Mouse (Mus musculus): ENCODE data around the gene Txn1.

Gene Txn1

GRCm38 (mm10) chr4:57956029-57956960 is at the start of gene Txn1:
Txn1 (minus strand) TSS chr4:57956411.
- peak; percentile 98 to 99 for DNase-seq

GRCm38 (mm10) chr4:58003501-58003900 is 47.3 kb upstream of the Txn1 start:
- peak; percentile 22 to 52 for DNase-seq

GRCm38 (mm10) chr4:57991425-57991824 is 35.2 kb upstream of the Txn1 start:
- no peak for DNase-seq

- no peak for DNase-seq
These were observed 18.3 kb upstream of the Txn1 start for GRCm38 (mm10) chr4:57974400-57975117.

- no peak for DNase-seq
These were observed 17.5 kb upstream of the Txn1 start for GRCm38 (mm10) chr4:57973592-57974268.

- DNase-seq = no peak
These were observed 14.1 kb upstream of the Txn1 start for GRCm38 (mm10) chr4:57970285-57970684.

GRCm38 (mm10) chr4:57967195-57967594 is 11.0 kb upstream of the Txn1 start:
- DNase-seq = no peak

- no peak for DNase-seq
These were observed 9.3 kb upstream of the Txn1 start for GRCm38 (mm10) chr4:57965516-57965915.

GRCm38 (mm10) chr4:57964143-57964542 is 7.9 kb upstream of the Txn1 start:
- DNase-seq = no peak

GRCm38 (mm10) chr4:57959056-57959455 is 2.8 kb upstream of the Txn1 start:
- DNase-seq = no peak

- DNase-seq = no peak
These were observed 1.9 kb upstream of the Txn1 start for GRCm38 (mm10) chr4:57958098-57958497.

GRCm38 (mm10) chr4:57957200-57958085 is 1.2 kb upstream of the Txn1 start:
- peak; percentile 67 to 69 for DNase-seq

- DNase-seq = peak; percentile 75 to 76
These were observed 660 bp downstream of the Txn1 start for GRCm38 (mm10) chr4:57955544-57955958.

GRCm38 (mm10) chr4:57954991-57955390 is 1.2 kb downstream of the Txn1 start:
- peak; percentile 12 to 20 for DNase-seq

GRCm38 (mm10) chr4:57954580-57954979 is 1.6 kb downstream of the Txn1 start:
- no peak for DNase-seq

- peak; percentile 11 to 19 for DNase-seq
These were observed 2.4 kb downstream of the Txn1 start for GRCm38 (mm10) chr4:57953796-57954195.

- DNase-seq = no peak
These were observed 3.3 kb downstream of the Txn1 start for GRCm38 (mm10) chr4:57952891-57953290.

- DNase-seq = no peak
These were observed 3.8 kb downstream of the Txn1 start for GRCm38 (mm10) chr4:57952416-57952815.

GRCm38 (mm10) chr4:57949866-57950265 is 6.3 kb downstream of the Txn1 start:
- DNase-seq = no peak

- DNase-seq = no peak
These were observed 8.7 kb downstream of the Txn1 start for GRCm38 (mm10) chr4:57947476-57947875.

- DNase-seq = no peak
These were observed 9.2 kb downstream of the Txn1 start for GRCm38 (mm10) chr4:57947036-57947435.

GRCm38 (mm10) chr4:57942892-57943291 is 13.3 kb downstream of the Txn1 start:
- no peak for DNase-seq
